In genomic region chr5:52457154-52457553, GRCm38 (mm10) we compare ENCODE assay signal across 19 mouse cellular contexts.
"Had no signal": no experiment of that assay in that cellular context is flagged by ENCODE, and none has a peak within 500 bp of the region (broad histone marks: within the 10 kb centered on the region; RNA-seq: fewer than 3 reads in every experiment).

No protein-coding gene starts in this region.

- DNase-seq: kidney, adult 2 months; kidney, postnatal 25 days; layer of hippocampus, postnatal 36 days; liver, embryonic 13.5 days; lung, adult 2 months; lung, postnatal 14 days; lung, postnatal 4 days; right cerebral cortex, adult 18-20 months; right cerebral cortex, postnatal 14 days; right cerebral cortex, postnatal 4 days; thymus, adult 2 months; thymus, postnatal 14 days; thymus, postnatal 4 days had no signal

- H3K4me2 ChIP-seq: liver, embryonic 13.5 days; midbrain, embryonic 15.5 days; neural tube, embryonic 13.5 days had no signal

- H3K4me3 ChIP-seq: left cerebral cortex, adult 2 months; liver, embryonic 13.5 days; midbrain, embryonic 10.5 days; midbrain, embryonic 15.5 days; neural tube, embryonic 13.5 days had no signal

- H3K9me3 ChIP-seq: liver, embryonic 13.5 days; midbrain, embryonic 10.5 days; midbrain, embryonic 15.5 days; neural tube, embryonic 13.5 days had no signal

- H3K36me3 ChIP-seq: liver, embryonic 13.5 days; midbrain, embryonic 10.5 days; midbrain, embryonic 15.5 days; neural tube, embryonic 13.5 days had no signal

- H3K27ac ChIP-seq: kidney, postnatal 0 days; left cerebral cortex, adult 2 months; liver, embryonic 13.5 days; midbrain, embryonic 10.5 days; midbrain, embryonic 15.5 days; neural tube, embryonic 13.5 days; stomach, postnatal 0 days had no signal

- H3K27me3 ChIP-seq: liver, embryonic 13.5 days; midbrain, embryonic 15.5 days; neural tube, embryonic 13.5 days had no signal

- H3K4me1 ChIP-seq: liver, embryonic 13.5 days; midbrain, embryonic 15.5 days; neural tube, embryonic 13.5 days had no signal

- H3K9ac ChIP-seq: liver, embryonic 13.5 days; midbrain, embryonic 15.5 days; neural tube, embryonic 13.5 days had no signal

- ATAC-seq: midbrain, embryonic 15.5 days had no signal
